Mouse (Mus musculus) megakaryocyte, embryonic 14.5 days (primary cell): ENCODE measurements around the gene Chadl.

Source experiments
- FLI1 ChIP-seq: IDR thresholded peaks from 2 replicates; pipeline ENCODE4 v1.6.1; 2012; ENCODE audit warnings: low read length, inconsistent platforms, mixed read lengths
- GATA1 ChIP-seq: IDR thresholded peaks from 3 replicates; pipeline ENCODE4 v1.6.1; 2012; ENCODE audit warnings: mixed read lengths, low read length, inconsistent platforms, borderline replicate concordance

- no peak for TF ChIP-seq GATA1
- no peak for TF ChIP-seq FLI1
These were observed 32.9 kb upstream of the Chadl start for GRCm38 (mm10) chr15:81729792-81730635.
